Mouse (Mus musculus): ENCODE results near the gene Lrrfip2.

GRCm38 (mm10) chr9:111170430-111170829 is 53.0 kb downstream of the Lrrfip2 start:
- TF ChIP-seq POLR2A (IDR thresholded peaks at IDR 0.05; ENCODE audit: control insufficient read depth, low read depth, low read length), result no peak
- TF ChIP-seq CTCF (IDR thresholded peaks at IDR 0.05; ENCODE audit: control insufficient read depth, insufficient read depth, insufficient replicate concordance, low read depth, low read length), result no peak

Measured in testis, adult 2 months (tissue).